Mouse (Mus musculus): ENCODE data around the gene Slc10a4.
"Not testable (repeated sequence)": the region's sequence is repeated elsewhere in the genome, so short reads cannot be mapped to it uniquely, and the experiment has no call there.

DNA sequence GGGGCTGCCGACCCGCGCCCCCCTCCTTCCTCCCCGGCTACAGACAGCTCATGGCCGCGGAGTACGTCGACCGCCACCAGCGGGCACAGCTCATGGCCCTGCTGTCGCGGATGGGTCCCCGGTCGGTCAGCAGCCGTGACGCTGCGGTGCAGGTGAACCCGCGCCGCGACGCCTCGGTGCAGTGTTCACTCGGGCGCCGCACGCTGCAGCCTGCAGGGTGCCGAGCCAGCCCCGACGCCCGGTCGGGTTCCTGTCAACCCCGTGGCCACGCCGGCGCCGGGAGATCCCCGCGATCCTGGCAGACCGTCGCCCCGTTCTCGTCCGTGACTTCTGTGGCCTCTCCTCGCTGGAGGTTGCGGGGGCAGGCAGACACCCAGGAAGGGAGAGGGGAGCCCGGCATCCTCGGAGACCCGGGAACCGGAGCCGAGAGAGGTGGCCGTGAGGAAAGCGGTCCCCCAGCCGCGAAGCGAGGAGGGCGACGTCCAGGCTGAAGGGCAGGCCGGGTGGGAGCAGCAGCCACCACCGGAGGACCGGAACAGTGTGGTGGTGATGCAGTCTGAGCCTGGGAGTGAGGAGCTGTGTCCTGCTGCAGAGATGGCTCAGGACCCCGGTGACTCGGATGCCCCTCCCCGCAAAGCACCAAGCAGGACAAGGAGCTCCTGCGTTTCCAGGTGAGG is 7.1 kb downstream of the Slc10a4 start:
- TF ChIP-seq CTCF (IDR thresholded peaks at IDR 0.05; ENCODE audit: low read depth, low read length); POLR2A (IDR thresholded peaks at IDR 0.05; ENCODE audit: insufficient read depth, low read length); EP300 (IDR thresholded peaks at IDR 0.05; ENCODE audit: insufficient read depth, low read depth, low read length): not testable (repeated sequence)
